Mouse (Mus musculus) lung, embryonic 14.5 days (tissue): ENCODE data around the gene Eif2d. TPM values are rescaled to one million over a fixed set of nuclear protein-coding genes. Genes with fewer than 3 reads are reported as not detected.

Experiments
- ATAC-seq: fragments of 200-750 bp; cut with Nextera tagmentation; 2 replicates; pipeline ENCODE4 v1.8.0; 2017; ENCODE audit warnings: mild to moderate bottlenecking, moderate TSS enrichment, moderate library complexity; ENCODE audit not compliant: insufficient read depth
- DNase-seq: peaks from one replicate; pipeline ENCODE4 v3.0.0-alpha.2; 2015
- H3K27ac ChIP-seq: fragments of 300-500 bp; sonication (generic); 2 replicates; pipeline ENCODE4 v1.5.1; 2014; ENCODE audit warnings: low read depth, mild to moderate bottlenecking, moderate library complexity
- H3K27me3 ChIP-seq: fragments of 300-500 bp; sonication (generic); 2 replicates; pipeline ENCODE4 v1.6.1; 2014; ENCODE audit warnings: low read length, control low read depth; ENCODE audit not compliant: insufficient read depth
- H3K36me3 ChIP-seq: fragments of 300-500 bp; sonication (generic); 2 replicates; pipeline ENCODE4 v1.6.1; 2014; ENCODE audit warnings: control low read depth; ENCODE audit not compliant: insufficient read depth
- H3K4me1 ChIP-seq: fragments of 300-500 bp; sonication (generic); 2 replicates; pipeline ENCODE4 v1.6.1; 2014; ENCODE audit warnings: antibody characterized with exemption, control low read depth; ENCODE audit not compliant: insufficient read depth
- H3K4me2 ChIP-seq: fragments of 300-500 bp; sonication (generic); 2 replicates; pipeline ENCODE4 v1.6.1; 2014; ENCODE audit warnings: mild to moderate bottlenecking
- H3K4me3 ChIP-seq: fragments of 300-500 bp; sonication (generic); 2 replicates; pipeline ENCODE4 v1.5.1; 2014; ENCODE audit warnings: low read depth, low read length
- H3K9ac ChIP-seq: fragments of 300-500 bp; sonication (generic); 2 replicates; pipeline ENCODE4 v1.6.1; 2014
- H3K9me3 ChIP-seq: fragments of 300-500 bp; sonication (generic); 2 replicates; pipeline ENCODE4 v1.6.1; 2016; ENCODE audit warnings: low read depth, low read length, control low read depth
- CTCF ChIP-seq: IDR thresholded peaks from 2 replicates; pipeline ENCODE4 v1.5.1; 2016; ENCODE audit warnings: antibody characterized with exemption, low read depth
- WGBS: fragments of 180-500 bp; shearing (Covaris S2); extraction: QIAGEN DNeasy Blood & Tissue Kit; methylation state at CpG from one replicate; pipeline ENCODE4 v1.1.7; 2014; 5-methylcytosine and 5-hydroxymethylcytosine counted together
- polyA plus RNA-seq: library from polyadenylated mRNA; unstranded; fragments of >200 nt; fragmentation: Nextera tagmentation; extraction: Ambion mirVana; gene quantifications from 2 replicates; pipeline ENCODE4 v1.2.1, GENCODE M21; 2014

The Eif2d gene
- polyA plus RNA-seq, 1 experiment from 2014 or later = 58.0 TPM

DNA sequence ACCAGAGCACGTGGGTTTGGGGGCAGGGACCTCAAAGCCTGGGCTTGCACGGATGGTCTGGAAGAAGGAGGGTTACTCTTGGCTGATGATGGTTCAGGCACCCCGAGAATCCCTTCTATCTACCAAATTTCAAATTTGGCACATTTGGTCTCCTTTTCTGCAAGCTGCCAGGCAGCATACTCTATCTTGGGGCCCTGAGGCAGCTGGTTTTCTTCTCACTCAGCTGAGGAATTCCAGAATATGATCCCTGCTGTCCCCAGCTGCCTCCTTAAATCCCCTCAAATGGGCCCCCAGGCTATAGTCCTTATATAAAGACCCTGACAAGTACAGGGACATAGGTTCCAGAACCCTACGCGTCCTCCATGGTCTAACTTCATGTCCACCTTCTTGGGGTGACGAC, 60.4 kb downstream of the Eif2d start:
- ATAC-seq (peak; percentile 26; the same call in 1 of the 2 replicates), DNase-seq (peak; percentile 65)
- Histone ChIP-seq H3K4me3 (no peak overlapping the region), H3K4me2 (no peak overlapping the region), H3K36me3 (no peaks in the 10 kb centered on the region), H3K9ac (no peak overlapping the region; the same call in 1 of the 2 replicates), H3K9me3 (no peaks in the 10 kb centered on the region), H3K27me3 (no peaks in the 10 kb centered on the region), H3K4me1 (peaks cover 6% of the 10 kb centered on the region; the same call in 1 of the 2 replicates), H3K27ac (0 out of 2 replicates have a peak overlapping the region, but pooled peaks have one; percentile 33)
- WGBS = 60% methylated on average over 6 of the region's 6 CpGs
- TF ChIP-seq CTCF = no peak

DNA sequence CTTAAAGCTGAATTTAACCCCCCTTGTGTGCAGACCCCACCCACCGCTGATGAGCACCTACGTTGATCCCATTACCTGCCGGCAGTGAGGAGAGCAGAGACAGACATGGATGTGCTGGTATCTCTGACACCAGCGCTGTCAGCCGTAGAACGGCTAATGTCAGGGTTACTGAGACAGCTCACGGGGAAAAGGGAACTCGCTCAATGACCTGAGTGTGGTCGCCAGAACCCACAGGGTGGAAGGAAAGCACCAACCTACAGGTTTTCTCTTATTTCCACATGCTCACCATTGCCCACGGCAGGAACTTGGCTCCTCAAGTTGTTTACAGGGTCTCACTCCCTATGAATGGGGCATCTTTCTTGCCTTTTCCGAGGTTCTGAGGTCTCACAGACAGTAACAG, 66.0 kb downstream of the Eif2d start:
- no peak overlapping the region for H3K27ac ChIP-seq
- ATAC-seq (no peak), DNase-seq (no peak)
- no peaks in the 10 kb centered on the region for H3K4me1 ChIP-seq
- 86% methylated on average over 11 of the region's 11 CpGs for WGBS
- H3K27me3 ChIP-seq = no peaks in the 10 kb centered on the region
- H3K9me3 ChIP-seq = no peaks in the 10 kb centered on the region
- no peak overlapping the region for H3K4me3 ChIP-seq
- H3K9ac ChIP-seq = no peak overlapping the region
- no peaks in the 10 kb centered on the region for H3K36me3 ChIP-seq
- H3K4me2 ChIP-seq = no peak overlapping the region
- no peak for TF ChIP-seq CTCF

DNA sequence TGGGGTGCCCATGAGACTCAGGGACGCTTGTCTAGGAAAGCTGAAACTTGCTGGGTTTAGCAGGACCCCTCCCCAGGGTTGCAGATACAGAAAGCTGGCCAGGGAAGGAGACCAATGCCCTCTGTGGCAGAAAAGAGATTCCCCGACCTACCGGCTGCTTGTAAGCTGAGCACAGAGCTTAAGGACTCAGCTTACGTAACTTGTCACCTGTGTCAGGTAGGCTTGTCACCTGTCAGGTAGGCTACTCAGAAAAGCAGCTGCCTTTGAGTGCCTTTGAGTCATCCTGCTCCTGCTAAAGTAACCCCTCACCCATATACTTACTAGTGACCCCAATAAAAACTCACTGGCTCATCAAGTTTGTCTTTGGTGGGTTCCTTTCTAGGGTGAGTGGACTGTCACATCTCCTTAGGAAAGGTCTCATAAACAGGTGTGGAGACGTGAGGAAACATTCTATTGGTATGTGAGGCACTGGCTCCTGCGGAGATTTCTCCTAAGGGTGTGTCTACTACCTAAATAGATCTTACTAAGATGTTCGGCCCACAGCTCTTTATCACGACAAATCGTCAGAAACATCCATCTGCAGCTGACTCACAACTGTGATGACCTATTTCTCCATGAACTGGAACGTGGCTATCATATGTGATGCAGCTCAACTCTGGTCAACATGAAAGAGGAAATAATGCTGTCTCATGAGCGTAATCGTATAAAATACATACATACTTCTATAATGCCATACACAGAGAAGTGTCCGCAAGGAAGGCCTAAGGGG, 69.0 kb downstream of the Eif2d start:
- Histone ChIP-seq H3K4me1 (no peaks in the 10 kb centered on the region), H3K9ac (no peak overlapping the region), H3K27me3 (no peaks in the 10 kb centered on the region), H3K36me3 (no peaks in the 10 kb centered on the region), H3K4me3 (no peak overlapping the region), H3K4me2 (no peak overlapping the region), H3K27ac (no peak overlapping the region), H3K9me3 (no peaks in the 10 kb centered on the region)
- TF ChIP-seq CTCF = no peak
- ATAC-seq (no peak), DNase-seq (no peak)
- 73% methylated on average over 13 of the region's 13 CpGs for WGBS

DNA sequence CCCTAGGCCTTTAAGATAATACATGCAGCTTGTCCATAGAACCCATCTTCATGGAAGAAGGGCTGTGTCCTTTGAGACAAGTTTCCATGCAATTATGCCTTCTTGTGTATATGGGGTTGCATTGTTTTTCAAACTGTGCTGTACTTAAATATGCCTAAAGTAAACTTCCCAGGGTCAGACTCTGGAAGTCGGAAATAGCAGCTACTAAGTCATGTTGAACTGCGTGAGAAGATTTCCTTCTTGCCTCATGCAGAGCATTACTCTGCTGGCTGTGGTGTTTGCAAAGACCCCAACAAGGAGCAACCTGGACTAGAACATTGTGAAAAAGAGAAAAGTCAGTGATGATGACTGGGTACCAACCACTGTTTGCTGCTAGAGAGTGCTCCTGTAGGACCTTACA, 70.4 kb downstream of the Eif2d start:
- Histone ChIP-seq H3K4me1 (no peaks in the 10 kb centered on the region), H3K4me2 (no peak overlapping the region), H3K4me3 (no peak overlapping the region), H3K27ac (no peak overlapping the region), H3K36me3 (no peaks in the 10 kb centered on the region), H3K27me3 (no peaks in the 10 kb centered on the region), H3K9me3 (no peaks in the 10 kb centered on the region), H3K9ac (no peak overlapping the region)
- 0 out of 2 replicates have a peak, but pooled peaks have one; percentile 24 for ATAC-seq
- no peak for TF ChIP-seq CTCF
- peak; percentile 62 for DNase-seq
- 56% methylated on average over 2 of the region's 2 CpGs for WGBS

DNA sequence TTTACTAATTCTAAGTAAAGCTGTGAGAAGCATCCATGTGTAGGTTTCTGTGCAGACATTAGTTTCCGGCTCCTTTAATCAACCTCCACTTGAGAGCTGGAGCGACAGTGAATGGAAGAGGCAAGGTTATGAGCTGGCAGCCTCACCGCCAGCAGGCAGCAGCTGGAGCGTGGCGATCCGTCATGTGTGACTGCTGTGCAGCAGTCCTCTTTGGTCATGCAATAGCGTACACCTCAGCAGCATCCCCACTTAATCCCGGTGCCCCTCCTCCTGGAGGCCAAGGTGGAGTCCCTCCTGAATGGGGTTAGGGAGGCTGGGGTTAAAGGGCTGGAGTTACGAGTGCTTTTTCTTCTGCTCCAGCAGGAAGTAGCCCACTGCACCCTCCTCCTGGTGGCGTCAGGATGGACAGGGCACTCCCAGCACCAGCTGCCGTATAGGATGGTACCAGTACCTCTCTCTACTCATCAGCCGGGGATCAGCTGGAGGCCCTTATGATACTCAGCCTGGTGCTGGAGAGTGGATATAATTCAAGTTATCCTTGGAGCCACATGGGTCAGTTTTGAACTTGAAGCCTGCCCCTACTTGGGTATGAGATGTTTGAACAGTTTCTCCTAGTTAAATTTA, 72.0 kb downstream of the Eif2d start:
- Histone ChIP-seq H3K27ac (no peak overlapping the region), H3K4me2 (no peak overlapping the region), H3K36me3 (no peaks in the 10 kb centered on the region), H3K27me3 (no peaks in the 10 kb centered on the region), H3K9me3 (no peaks in the 10 kb centered on the region), H3K4me1 (no peaks in the 10 kb centered on the region), H3K9ac (no peak overlapping the region), H3K4me3 (no peak overlapping the region)
- WGBS = 50% methylated on average over 12 of the region's 12 CpGs
- no peak for DNase-seq
- 0 out of 2 replicates have a peak, but pooled peaks have one; percentile 26 for ATAC-seq
- no peak for TF ChIP-seq CTCF

DNA sequence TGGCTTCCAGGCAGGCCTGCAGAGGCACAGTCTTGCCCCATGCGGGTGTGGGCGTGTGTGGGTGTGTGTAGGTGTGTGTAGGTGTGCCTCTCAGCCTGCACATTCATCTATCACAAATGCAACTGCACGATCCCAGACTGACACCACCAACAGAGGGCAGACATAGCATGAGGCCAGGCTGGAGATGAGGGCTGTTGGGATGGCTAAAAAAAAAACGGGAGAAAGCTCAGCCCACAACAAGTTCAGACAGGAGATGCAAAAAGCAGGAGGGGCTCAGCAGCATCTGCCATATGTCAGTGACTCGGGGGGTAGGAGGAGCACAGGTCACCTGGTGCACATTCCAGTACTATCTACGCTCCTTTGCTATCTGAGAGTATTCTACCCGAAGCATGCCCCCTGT, 75.2 kb downstream of the Eif2d start:
- H3K4me3 ChIP-seq = no peak overlapping the region
- no peaks in the 10 kb centered on the region for H3K9me3 ChIP-seq
- TF ChIP-seq CTCF = 0 out of 2 replicates have a peak, but pooled peaks have one; percentile 26
- ATAC-seq (no peak; the same call in 1 of the 2 replicates), DNase-seq (no peak)
- no peak overlapping the region for H3K9ac ChIP-seq
- no peaks in the 10 kb centered on the region for H3K36me3 ChIP-seq
- no peak overlapping the region for H3K4me2 ChIP-seq
- no peak overlapping the region for H3K27ac ChIP-seq
- WGBS = 45% methylated on average over 7 of the region's 7 CpGs
- H3K27me3 ChIP-seq = no peaks in the 10 kb centered on the region
- no peaks in the 10 kb centered on the region for H3K4me1 ChIP-seq

DNA sequence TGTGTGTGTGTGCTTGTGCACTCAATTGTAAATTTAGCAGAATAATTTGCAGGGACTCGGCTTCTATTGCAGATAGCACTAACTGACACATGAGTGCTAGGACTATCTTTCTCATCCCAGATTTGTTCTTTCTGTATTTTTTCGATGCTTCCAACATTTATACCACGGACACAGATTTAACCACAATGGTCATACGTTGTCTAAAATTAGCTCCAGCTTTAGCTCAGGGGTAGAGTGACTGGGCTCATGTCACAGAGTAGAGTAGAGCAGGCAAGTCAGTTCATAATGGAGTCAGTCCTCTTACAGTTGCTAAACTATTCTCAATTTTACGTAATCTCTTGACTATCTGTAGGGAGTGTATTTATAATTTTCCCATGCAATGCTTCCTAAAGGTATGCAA, 75.7 kb downstream of the Eif2d start:
- Histone ChIP-seq H3K4me1 (no peaks in the 10 kb centered on the region), H3K36me3 (no peaks in the 10 kb centered on the region), H3K9me3 (no peaks in the 10 kb centered on the region), H3K4me3 (no peak overlapping the region), H3K27ac (no peak overlapping the region), H3K4me2 (no peak overlapping the region), H3K9ac (no peak overlapping the region), H3K27me3 (no peaks in the 10 kb centered on the region)
- 74% methylated on average over 5 of the region's 5 CpGs for WGBS
- DNase-seq (no peak), ATAC-seq (no peak)
- TF ChIP-seq CTCF = no peak
